Mouse (Mus musculus): ENCODE results near the gene Agpat3. TPM values are rescaled to one million over a fixed set of nuclear protein-coding genes. Genes with fewer than 3 reads are reported as not detected.
A peak's percentile ranks its signal among the peaks of the same experiment; 100 is the strongest.

Gene Agpat3
- polyA plus RNA-seq, 1 experiment from 2014 or later, result 58.2 TPM

DNA sequence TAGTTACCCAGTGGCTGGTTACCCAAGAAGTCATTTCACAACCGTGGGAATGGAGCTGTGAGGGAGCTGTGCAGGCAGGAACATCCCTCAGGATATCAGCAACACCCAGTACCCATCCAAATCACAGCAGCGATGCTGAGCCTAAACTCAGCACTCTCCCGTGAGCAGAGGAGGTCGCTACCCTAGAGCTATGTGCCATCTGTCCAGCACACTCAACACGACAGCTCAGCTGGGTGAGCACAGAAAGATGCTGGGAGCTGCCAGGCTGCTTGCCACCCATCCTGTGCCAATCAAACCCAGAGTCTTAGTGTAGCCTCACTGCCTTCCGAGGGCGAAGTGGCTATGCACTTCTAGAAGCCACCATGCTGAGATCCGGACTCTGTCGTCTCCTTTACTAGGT, 32.3 kb downstream of the Agpat3 start:
- no peak for ATAC-seq (ENCODE audit: low FRiP score, low read depth)
- H3K4me1 ChIP-seq, result no peaks in the 10 kb centered on the region
- H3K4me2 ChIP-seq (replicated peaks), result no peak overlapping the region
- H3K9me3 ChIP-seq, result no peaks in the 10 kb centered on the region
- H3K27ac ChIP-seq (replicated peaks), result no peak overlapping the region
- 89% methylated on average over 9 of the region's 9 CpGs for WGBS
- no peak overlapping the region for H3K9ac ChIP-seq (replicated peaks)
- H3K27me3 ChIP-seq, result no peaks in the 10 kb centered on the region
- peaks cover 6% of the 10 kb centered on the region; the same call in 1 of the 2 replicates for H3K36me3 ChIP-seq
- H3K4me3 ChIP-seq, result no peak overlapping the region

GRCm38 (mm10) chr10:78317270-78317923, 34.9 kb downstream of the Agpat3 start:
- Histone ChIP-seq H3K4me2 (replicated peaks) (no peak overlapping the region), H3K36me3 (0 out of 2 replicates have a peak, but pooled peaks cover under 1% of the 10 kb centered on the region), H3K27me3 (no peaks in the 10 kb centered on the region), H3K4me3 (no peak overlapping the region), H3K9me3 (no peaks in the 10 kb centered on the region), H3K4me1 (no peaks in the 10 kb centered on the region), H3K27ac (replicated peaks) (no peak overlapping the region), H3K9ac (replicated peaks) (no peak overlapping the region)
- 85% methylated on average over 11 of the region's 11 CpGs for WGBS
- no peak for ATAC-seq (ENCODE audit: low FRiP score, low read depth)

DNA sequence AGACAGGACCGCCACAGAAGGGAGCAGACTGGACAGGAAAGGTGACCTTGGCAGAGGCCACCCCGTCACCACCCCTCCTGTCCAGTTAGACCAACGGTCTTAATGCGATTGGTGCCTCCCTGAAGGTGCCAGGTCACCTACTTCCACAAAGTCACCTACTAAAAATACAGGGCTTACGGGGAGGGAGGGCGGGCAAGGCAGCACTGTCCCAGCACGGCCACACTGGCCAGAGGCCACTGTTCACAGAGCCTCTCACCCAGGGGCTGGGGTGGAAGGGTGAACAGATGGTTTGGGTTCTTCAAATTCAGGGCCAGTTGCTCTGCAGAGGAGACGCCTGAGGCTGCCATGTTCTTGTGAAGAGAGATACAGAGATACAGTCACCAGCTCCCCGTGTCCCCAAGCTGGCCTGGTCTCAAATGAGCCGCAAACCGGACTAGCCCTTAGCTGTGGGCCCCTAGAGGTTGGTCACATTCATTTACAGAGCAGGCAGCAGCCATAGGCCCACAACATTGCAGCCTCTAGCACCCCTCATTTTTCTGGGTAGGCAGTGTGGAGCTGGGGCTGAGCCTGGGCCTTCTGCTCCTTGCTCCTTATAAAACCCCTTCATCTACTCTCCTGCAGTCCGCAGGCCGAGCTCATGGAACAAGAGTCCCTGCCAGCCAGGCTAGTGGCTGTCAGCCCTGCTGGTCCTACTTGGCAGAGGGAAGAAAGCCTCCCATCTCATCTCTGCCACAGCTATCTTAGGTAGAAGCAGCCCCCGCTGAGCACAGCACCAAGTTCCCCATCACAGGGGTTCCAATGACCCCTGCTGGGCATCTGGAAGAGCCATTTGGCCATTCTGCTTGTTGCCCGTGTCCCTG, 35.8 kb downstream of the Agpat3 start:
- whole genome bisulfite sequencing, result 88% methylated on average over 15 of the region's 15 CpGs
- no peak overlapping the region for H3K9ac ChIP-seq (replicated peaks)
- ATAC-seq (ENCODE audit: low FRiP score, low read depth), result no peak
- no peak overlapping the region for H3K4me3 ChIP-seq
- no peak overlapping the region for H3K4me2 ChIP-seq (replicated peaks)
- H3K27ac ChIP-seq (replicated peaks), result no peak overlapping the region
- no peaks in the 10 kb centered on the region for H3K4me1 ChIP-seq
- no peaks in the 10 kb centered on the region for H3K9me3 ChIP-seq
- 0 out of 2 replicates have a peak, but pooled peaks cover 4% of the 10 kb centered on the region for H3K36me3 ChIP-seq
- H3K27me3 ChIP-seq, result no peaks in the 10 kb centered on the region

DNA sequence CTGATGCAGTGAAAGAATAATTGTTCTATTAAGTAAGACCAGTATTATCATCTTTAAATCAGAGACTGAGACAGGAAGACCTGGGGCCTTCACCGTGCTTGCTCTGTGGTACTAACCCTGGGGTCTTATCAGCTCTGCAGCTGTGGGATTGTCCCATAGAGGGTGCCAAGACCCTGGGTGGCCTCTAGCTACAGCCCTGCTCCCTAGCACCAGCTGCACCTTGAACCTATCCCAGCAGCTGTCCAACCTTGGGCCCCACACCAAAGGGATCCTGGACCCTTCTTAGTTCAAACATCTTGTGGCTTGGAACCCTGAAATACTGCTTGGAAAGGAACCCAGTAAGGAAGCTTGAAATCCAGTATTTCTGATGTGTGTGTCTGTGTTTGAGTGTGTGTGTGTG, 37.1 kb downstream of the Agpat3 start:
- no peak overlapping the region for H3K4me3 ChIP-seq
- no peaks in the 10 kb centered on the region for H3K4me1 ChIP-seq
- H3K4me2 ChIP-seq (replicated peaks), result no peak overlapping the region
- H3K9me3 ChIP-seq, result no peaks in the 10 kb centered on the region
- H3K9ac ChIP-seq (replicated peaks), result 0 out of 2 replicates have a peak overlapping the region, but pooled peaks have one; percentile 6
- H3K27me3 ChIP-seq, result no peaks in the 10 kb centered on the region
- WGBS, result 75% methylated on average over 1 of the region's 1 CpGs
- ATAC-seq (ENCODE audit: low FRiP score, low read depth), result no peak
- no peak overlapping the region for H3K27ac ChIP-seq (replicated peaks)
- H3K36me3 ChIP-seq, result 0 out of 2 replicates have a peak, but pooled peaks cover 4% of the 10 kb centered on the region

GRCm38 (mm10) chr10:78311886-78312635, 40.2 kb downstream of the Agpat3 start:
- no peak for ATAC-seq (ENCODE audit: low FRiP score, low read depth)
- H3K9ac ChIP-seq (replicated peaks), result no peak overlapping the region
- H3K27me3 ChIP-seq, result no peaks in the 10 kb centered on the region
- H3K27ac ChIP-seq (replicated peaks), result no peak overlapping the region
- H3K36me3 ChIP-seq, result 0 out of 2 replicates have a peak, but pooled peaks cover 4% of the 10 kb centered on the region
- 86% methylated on average over 13 of the region's 13 CpGs for WGBS
- H3K4me3 ChIP-seq, result no peak overlapping the region
- no peaks in the 10 kb centered on the region for H3K4me1 ChIP-seq
- H3K4me2 ChIP-seq (replicated peaks), result no peak overlapping the region
- no peaks in the 10 kb centered on the region for H3K9me3 ChIP-seq

DNA sequence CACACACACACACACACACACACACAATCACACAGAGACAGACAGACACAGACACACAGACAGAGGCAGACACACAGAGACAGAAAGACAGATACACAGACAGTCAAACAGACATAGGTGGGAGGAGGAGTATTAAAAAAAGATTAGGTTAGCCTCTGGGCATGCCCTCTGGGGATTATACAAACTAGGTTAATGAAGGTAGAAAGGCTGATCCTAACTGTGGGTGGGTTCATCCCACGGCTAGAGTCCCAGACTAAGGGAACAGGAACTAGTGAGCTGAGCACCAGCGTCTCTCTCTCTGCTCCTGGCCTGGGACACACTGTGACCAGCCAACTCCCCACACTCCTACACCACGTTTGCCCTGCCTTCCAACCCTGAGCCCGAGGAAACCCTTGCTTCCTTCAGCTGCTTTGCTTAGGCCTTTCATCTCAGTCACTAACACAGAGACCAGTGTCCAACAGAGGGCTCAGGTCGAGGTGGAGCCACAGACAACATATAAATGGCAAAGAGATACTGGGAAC, 41.5 kb downstream of the Agpat3 start:
- H3K9me3 ChIP-seq, result no peaks in the 10 kb centered on the region
- no peaks in the 10 kb centered on the region for H3K27me3 ChIP-seq
- no peaks in the 10 kb centered on the region for H3K4me1 ChIP-seq
- no peak for ATAC-seq (ENCODE audit: low FRiP score, low read depth)
- H3K4me3 ChIP-seq, result no peak overlapping the region
- H3K9ac ChIP-seq (replicated peaks), result no peak overlapping the region
- no peak overlapping the region for H3K4me2 ChIP-seq (replicated peaks)
- 0 out of 2 replicates have a peak, but pooled peaks cover 4% of the 10 kb centered on the region for H3K36me3 ChIP-seq
- H3K27ac ChIP-seq (replicated peaks), result no peak overlapping the region
- 55% methylated on average over 5 of the region's 5 CpGs for WGBS

GRCm38 (mm10) chr10:78308617-78309016, 43.7 kb downstream of the Agpat3 start:
- no peak for ATAC-seq (ENCODE audit: low FRiP score, low read depth)
- H3K9ac ChIP-seq (replicated peaks), result no peak overlapping the region
- no peaks in the 10 kb centered on the region for H3K4me1 ChIP-seq
- H3K4me2 ChIP-seq (replicated peaks), result no peak overlapping the region
- no peaks in the 10 kb centered on the region for H3K27me3 ChIP-seq
- H3K9me3 ChIP-seq, result no peaks in the 10 kb centered on the region
- WGBS, result 47% methylated on average over 2 of the region's 2 CpGs
- 0 out of 2 replicates have a peak, but pooled peaks cover 4% of the 10 kb centered on the region for H3K36me3 ChIP-seq
- H3K4me3 ChIP-seq, result no peak overlapping the region
- no peak overlapping the region for H3K27ac ChIP-seq (replicated peaks)

- H3K4me3 ChIP-seq, result no peak overlapping the region
- H3K4me1 ChIP-seq, result no peaks in the 10 kb centered on the region
- no peak for ATAC-seq (ENCODE audit: low FRiP score, low read depth)
- H3K9ac ChIP-seq (replicated peaks), result no peak overlapping the region
- H3K9me3 ChIP-seq, result no peaks in the 10 kb centered on the region
- H3K27me3 ChIP-seq, result no peaks in the 10 kb centered on the region
- no peak overlapping the region for H3K4me2 ChIP-seq (replicated peaks)
- no peak overlapping the region for H3K27ac ChIP-seq (replicated peaks)
- WGBS, result 52% methylated on average over 3 of the region's 3 CpGs
- 0 out of 2 replicates have a peak, but pooled peaks cover 4% of the 10 kb centered on the region for H3K36me3 ChIP-seq
Measured at GRCm38 (mm10) chr10:78307391-78307790, 44.9 kb downstream of the Agpat3 start.

DNA sequence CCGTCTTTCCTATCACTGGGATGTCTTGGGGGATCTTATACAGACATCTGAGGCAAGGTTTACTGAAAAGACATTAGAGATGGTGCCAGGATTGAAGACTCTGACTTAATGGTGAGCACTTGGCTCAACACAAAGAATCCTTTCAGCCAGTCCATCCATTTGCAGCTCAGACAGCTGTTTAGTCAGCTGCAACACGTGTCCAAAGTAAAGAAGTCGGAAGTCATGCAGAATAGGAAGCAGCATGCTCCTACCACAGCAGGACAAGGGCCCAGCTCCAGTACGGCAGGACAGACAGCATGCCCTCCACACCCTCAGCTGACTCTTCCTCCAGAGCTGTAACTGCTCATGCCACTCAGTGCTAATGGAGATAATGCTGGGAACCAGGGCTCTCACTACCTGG, 46.3 kb downstream of the Agpat3 start:
- H3K27ac ChIP-seq (replicated peaks), result no peak overlapping the region
- no peak overlapping the region for H3K9ac ChIP-seq (replicated peaks)
- no peak for ATAC-seq (ENCODE audit: low FRiP score, low read depth)
- no peaks in the 10 kb centered on the region for H3K36me3 ChIP-seq
- H3K4me3 ChIP-seq, result no peak overlapping the region
- no peak overlapping the region for H3K4me2 ChIP-seq (replicated peaks)
- H3K9me3 ChIP-seq, result no peaks in the 10 kb centered on the region
- H3K27me3 ChIP-seq, result no peaks in the 10 kb centered on the region
- H3K4me1 ChIP-seq, result no peaks in the 10 kb centered on the region
- 61% methylated on average over 4 of the region's 4 CpGs for WGBS

GRCm38 (mm10) chr10:78304996-78305395, 47.3 kb downstream of the Agpat3 start:
- no peak overlapping the region for H3K4me2 ChIP-seq (replicated peaks)
- no peaks in the 10 kb centered on the region for H3K4me1 ChIP-seq
- ATAC-seq (ENCODE audit: low FRiP score, low read depth), result no peak
- WGBS, result 50% methylated on average over 3 of the region's 3 CpGs
- no peaks in the 10 kb centered on the region for H3K27me3 ChIP-seq
- H3K9me3 ChIP-seq, result no peaks in the 10 kb centered on the region
- no peak overlapping the region for H3K4me3 ChIP-seq
- no peak overlapping the region for H3K27ac ChIP-seq (replicated peaks)
- no peaks in the 10 kb centered on the region for H3K36me3 ChIP-seq
- no peak overlapping the region for H3K9ac ChIP-seq (replicated peaks)

DNA sequence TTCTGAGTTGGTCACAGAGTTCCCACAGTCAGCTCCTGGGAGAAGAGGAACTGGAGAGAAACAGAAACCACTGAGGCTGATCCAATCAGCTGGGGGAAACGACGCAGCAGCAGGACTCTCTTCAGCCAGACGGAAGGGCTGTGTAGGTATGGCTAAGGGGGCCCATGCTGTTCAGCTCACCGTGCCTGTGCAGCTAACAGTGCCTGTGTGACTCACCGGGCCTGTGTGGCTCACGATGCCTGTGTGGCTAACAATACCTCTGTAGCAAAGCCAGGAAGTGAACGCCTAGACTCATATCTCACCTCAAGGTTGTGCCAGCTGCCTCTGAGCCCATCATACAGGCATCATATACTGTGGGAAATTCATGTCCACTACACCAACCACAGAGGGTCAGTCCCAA, 48.6 kb downstream of the Agpat3 start:
- no peak for ATAC-seq (ENCODE audit: low FRiP score, low read depth)
- H3K27ac ChIP-seq (replicated peaks), result no peak overlapping the region
- 86% methylated on average over 7 of the region's 7 CpGs for WGBS
- H3K4me1 ChIP-seq, result no peaks in the 10 kb centered on the region
- H3K27me3 ChIP-seq, result no peaks in the 10 kb centered on the region
- H3K36me3 ChIP-seq, result no peaks in the 10 kb centered on the region
- no peak overlapping the region for H3K4me3 ChIP-seq
- H3K9ac ChIP-seq (replicated peaks), result no peak overlapping the region
- no peak overlapping the region for H3K4me2 ChIP-seq (replicated peaks)
- no peaks in the 10 kb centered on the region for H3K9me3 ChIP-seq

Measured in midbrain, embryonic 12.5 days (tissue).